Mouse (Mus musculus) liver, adult 2 months (tissue): Measurements from ENCODE around the gene Agap1.

Source experiments
- CTCF ChIP-seq: fragments of 200-500 bp; IDR thresholded peaks from 2 replicates; pipeline ENCODE4 v1.5.1; 2011; ENCODE audit warnings: low read depth, low read length, control low read depth
- POLR2A ChIP-seq: fragments of 200-500 bp; IDR thresholded peaks from 2 replicates; pipeline ENCODE4 v1.6.1; 2011; ENCODE audit warnings: low read length, control low read depth; ENCODE audit not compliant: insufficient read depth; ENCODE audit errors: extremely low read depth

DNA sequence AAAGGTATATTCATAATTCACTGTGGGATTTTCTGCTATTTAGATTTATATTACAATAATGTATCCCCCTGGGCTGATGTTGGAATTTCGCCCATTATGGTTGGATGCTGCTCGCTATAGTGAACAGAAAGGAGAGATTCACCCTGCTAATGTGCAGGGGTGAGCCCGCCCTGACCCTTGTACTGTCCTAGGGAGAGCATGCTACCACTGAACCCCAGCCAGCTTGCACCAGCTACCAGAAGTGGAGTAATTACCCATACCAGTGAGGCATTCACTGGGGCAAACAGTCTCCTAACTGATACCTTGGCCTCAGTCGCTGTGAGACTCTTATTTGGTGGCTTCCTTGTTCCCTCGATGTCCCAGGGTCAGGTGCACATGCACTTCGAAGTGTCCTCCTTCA, 281.4 kb downstream of the Agap1 start:
- TF ChIP-seq CTCF (no peak), POLR2A (no peak)
